Mouse (Mus musculus): Measurements from ENCODE around the gene Cypt12. TPM values are rescaled to one million over a fixed set of nuclear protein-coding genes. Genes with fewer than 3 reads are reported as not detected.

Gene Cypt12
- not detected in 2 replicates for polyA plus RNA-seq (2012; rRNA removed)

- DNase-seq (ENCODE audit: low spot score), result no peak
Observed at GRCm38 (mm10) chr3:17948299-17948698, at the start of gene Cypt12. Gene Cypt12 (plus strand): TSS chr3:17948410.

DNA sequence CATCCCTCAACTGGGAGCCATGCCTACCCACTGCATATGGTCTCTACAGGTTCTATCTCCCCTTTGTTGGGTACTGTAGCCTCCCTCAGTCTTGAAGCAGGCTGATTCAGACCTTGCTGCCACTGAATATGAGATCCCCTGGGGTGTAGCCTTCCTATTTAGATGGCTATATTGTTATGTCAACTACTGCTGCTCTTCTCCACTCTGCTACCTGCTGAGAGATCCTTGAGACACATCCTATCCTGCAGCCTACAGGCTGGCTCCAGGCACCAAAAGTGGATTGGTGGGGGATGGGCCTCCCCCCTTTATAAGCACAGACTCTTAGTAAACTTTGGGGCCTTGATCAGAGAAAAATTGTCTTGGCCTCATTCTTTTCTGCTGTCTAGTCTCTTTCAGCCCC lies 34.4 kb upstream of the Cypt12 start:
- DNase-seq (ENCODE audit: low spot score), result no peak

- DNase-seq (ENCODE audit: low spot score), result no peak
Observed at GRCm38 (mm10) chr3:17940206-17940605, 8.0 kb upstream of the Cypt12 start.
